Mouse (Mus musculus): ENCODE results near the gene Skap1.

Gene Skap1

DNA sequence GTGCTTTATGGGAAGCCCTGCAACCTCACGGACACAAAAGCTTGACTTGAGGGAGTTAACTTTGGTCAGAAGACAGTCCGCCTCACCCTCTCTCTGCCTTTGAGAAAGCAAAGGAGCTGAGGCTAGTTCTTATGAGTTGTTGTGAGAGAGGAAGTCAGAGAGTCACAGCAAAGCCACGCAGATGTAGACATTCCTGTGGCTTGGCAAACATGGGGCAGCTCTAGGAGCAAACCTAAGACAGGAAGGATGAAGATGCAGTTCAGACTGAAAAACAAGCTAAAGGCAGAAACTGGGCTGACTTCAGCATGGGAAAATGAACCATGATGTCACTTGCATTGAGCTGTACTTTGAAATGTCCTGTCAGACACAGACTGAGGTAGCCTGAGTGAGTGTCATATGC is 283.2 kb downstream of the Skap1 start:
- no peak for TF ChIP-seq GATA4 (IDR thresholded peaks at IDR 0.05; ENCODE audit: insufficient replicate concordance, low read length)

DNA sequence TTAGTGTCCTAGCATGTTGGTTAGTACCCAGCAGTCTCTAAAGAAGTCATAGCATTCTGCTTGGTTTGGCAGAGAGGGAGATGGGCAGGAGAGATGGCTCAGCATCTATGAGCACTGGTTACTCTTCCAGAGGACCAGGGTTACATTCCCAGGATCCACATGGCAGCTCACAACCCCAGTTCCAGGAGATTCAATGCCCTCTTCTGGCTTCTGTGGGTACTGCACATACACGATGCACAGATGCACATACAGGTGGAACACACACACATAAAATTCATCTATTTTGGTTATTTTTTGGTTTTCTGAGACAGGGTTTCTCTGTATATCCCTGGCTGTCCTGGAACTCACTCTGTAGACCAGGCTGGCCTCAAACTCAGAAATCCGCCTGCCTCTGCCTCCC is 290.9 kb downstream of the Skap1 start:
- no peak for TF ChIP-seq GATA4 (IDR thresholded peaks at IDR 0.05; ENCODE audit: insufficient replicate concordance, low read length)

- no peak for TF ChIP-seq GATA4 (IDR thresholded peaks at IDR 0.05; ENCODE audit: insufficient replicate concordance, low read length)
Observed at GRCm38 (mm10) chr11:96757421-96757820, 293.0 kb downstream of the Skap1 start.

DNA sequence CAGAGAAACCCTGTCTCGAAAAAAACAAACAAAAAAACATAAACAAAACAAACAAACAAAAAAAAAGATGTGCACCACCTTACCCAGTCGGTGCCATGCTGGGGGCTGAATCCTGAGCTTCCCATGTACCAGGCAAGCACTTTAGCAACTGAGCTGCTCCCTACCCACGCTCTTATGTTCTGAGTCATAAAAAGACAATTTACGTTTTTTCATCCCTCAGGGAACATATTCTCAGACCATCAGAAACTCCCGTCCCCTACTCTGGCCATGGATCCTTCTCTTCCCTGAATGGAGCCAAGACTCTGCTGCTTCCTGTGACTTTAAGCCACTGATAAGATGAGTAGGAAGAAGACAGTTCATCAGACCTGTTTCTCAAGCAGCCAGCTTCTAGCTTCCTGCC is 294.0 kb downstream of the Skap1 start:
- TF ChIP-seq GATA4 (IDR thresholded peaks at IDR 0.05; ENCODE audit: insufficient replicate concordance, low read length): no peak

GRCm38 (mm10) chr11:96760042-96760441 is 295.6 kb downstream of the Skap1 start:
- TF ChIP-seq GATA4 (IDR thresholded peaks at IDR 0.05; ENCODE audit: insufficient replicate concordance, low read length): no peak

GRCm38 (mm10) chr11:96761984-96762383 is 297.6 kb downstream of the Skap1 start:
- TF ChIP-seq GATA4 (IDR thresholded peaks at IDR 0.05; ENCODE audit: insufficient replicate concordance, low read length): no peak

GRCm38 (mm10) chr11:96762742-96763470 is 298.5 kb downstream of the Skap1 start:
- TF ChIP-seq GATA4 (IDR thresholded peaks at IDR 0.05; ENCODE audit: insufficient replicate concordance, low read length): no peak

DNA sequence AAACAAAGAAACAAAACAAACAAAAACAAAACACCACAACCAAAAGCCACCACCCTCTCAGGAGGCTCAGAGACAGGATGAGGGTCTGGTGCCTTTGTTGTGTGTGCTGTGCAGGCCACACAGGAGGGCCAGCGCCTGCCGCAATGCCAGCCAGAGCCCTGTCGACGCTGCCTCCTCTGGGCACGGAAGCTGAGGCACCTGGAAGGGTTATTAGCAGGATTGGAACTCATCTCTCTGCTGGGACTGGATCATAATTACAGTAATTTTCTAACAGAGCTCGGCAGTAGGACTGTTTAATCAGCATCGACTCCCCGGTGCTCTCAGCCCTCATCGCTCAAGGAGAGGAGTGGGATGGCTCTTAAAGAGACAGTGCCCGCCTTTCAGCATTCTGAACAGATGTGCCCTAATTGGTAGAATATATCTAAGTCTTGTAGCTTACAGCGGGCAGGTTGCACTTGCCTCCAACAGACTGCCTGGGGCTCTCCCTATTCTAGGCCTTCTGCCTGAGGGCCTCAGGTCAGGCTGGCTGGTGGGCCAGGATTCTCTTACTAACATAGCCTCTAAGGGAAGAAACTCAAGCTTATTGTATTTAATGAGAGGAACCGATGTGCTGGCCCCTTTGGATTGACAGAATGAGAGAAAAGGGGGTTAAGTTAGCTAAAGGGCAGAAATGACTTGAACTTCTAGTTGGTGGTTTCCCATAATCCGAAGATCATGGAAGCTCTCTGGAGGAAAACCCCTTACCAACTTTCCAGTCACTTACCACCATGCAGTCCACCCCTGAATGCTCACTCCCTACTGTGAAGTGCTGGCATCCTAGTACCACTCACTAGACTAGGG is 300.3 kb downstream of the Skap1 start:
- no peak for TF ChIP-seq GATA4 (IDR thresholded peaks at IDR 0.05; ENCODE audit: insufficient replicate concordance, low read length)

- TF ChIP-seq GATA4 (IDR thresholded peaks at IDR 0.05; ENCODE audit: insufficient replicate concordance, low read length): no peak
Observed at GRCm38 (mm10) chr11:96765645-96766044, 301.3 kb downstream of the Skap1 start.

- TF ChIP-seq GATA4 (IDR thresholded peaks at IDR 0.05; ENCODE audit: insufficient replicate concordance, low read length): no peak
Observed at GRCm38 (mm10) chr11:96766555-96766954, 302.2 kb downstream of the Skap1 start.

DNA sequence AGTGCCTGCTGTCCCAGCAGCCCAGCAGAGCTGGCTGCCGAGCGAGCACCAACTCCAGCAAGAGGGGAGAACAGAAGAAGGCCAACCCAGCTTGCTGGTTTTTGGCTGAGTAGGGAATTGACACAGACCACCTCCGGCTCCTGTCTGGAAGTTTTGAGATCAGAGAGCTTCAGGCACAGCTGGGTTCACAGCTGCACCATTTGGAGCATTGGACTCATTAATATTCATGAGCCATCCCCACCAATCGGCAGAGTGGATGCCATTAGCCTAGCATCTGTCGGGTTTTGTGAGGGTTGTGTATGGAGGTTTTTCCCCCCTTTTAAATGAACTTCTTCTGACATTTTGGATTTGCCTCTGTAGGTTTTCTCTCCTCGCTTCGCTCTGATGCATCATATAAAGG is 302.7 kb downstream of the Skap1 start:
- no peak for TF ChIP-seq GATA4 (IDR thresholded peaks at IDR 0.05; ENCODE audit: insufficient replicate concordance, low read length)

DNA sequence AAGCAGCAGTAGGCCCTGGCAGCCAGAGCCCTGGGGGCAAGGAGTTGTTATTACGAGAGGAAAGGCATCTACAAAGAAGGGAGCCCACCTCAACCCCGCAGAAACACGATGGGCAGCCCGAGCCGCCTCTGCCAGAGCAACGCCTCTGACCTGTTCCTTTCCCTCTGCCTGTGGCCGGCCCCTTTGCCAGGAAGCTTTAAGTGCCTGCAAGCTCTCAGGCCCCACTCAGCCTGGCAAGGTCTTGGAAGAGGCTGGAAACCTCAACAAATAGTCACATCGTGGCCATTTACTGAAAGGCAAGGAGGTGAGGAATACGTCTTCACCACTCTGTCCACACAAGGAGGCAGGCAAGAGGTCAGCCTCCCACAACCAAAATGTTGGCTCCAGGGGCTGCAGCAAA is 303.8 kb downstream of the Skap1 start:
- TF ChIP-seq GATA4 (IDR thresholded peaks at IDR 0.05; ENCODE audit: insufficient replicate concordance, low read length): no peak

DNA sequence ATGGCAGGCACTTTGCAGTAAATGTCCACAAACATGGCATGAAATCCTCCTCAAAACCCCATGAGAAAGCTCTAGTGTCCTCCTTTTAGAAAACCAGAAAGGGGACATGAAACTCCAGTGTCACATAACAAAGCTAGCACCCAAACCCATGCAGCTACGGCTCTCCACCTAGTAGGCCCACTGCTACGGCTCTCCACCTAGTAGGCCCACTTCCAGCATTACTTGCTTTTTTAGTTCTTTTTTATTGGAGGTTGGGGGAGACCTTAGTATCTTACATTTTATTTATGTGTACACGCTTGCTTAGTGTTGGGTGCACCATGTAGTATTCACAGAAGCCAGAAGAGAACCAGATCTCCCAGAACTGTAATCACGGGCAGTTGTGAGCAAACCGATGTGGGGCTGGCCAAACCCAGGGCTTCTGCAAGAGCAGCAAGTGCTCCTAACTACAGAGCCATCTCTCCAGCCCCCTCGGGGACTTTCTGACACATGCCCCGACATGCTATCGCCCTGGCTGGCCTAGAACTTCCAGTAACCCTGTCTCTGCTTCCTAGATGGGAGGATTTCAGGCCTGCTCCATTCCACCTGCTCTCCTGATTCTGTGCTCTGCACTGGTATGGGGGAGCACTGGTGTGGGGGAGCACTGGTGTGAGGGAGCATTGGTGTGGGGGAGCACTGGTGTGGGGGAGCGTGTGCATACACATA is 307.0 kb downstream of the Skap1 start:
- TF ChIP-seq GATA4 (IDR thresholded peaks at IDR 0.05; ENCODE audit: insufficient replicate concordance, low read length): no peak

DNA sequence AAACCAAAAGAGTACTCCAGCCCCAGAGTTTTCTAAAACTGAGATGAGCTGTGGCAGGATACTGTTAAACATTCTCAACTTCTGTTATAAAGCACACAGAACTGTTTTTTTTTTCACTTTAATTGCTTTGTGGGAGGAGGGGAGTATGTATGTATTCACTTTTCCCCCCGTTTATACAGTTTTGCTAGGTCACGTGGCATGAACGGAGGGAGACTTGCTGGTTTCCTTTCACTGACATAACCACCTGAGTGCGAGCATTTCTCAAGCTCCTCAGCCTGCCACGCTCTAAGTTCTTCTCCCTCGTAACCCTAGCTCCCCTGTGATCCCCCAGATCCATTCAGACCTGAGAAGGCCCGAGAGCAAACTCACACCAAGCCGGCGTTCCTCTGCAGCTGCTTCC is 308.0 kb downstream of the Skap1 start:
- no peak for TF ChIP-seq GATA4 (IDR thresholded peaks at IDR 0.05; ENCODE audit: insufficient replicate concordance, low read length)

GRCm38 (mm10) chr11:96774536-96774935 is 310.1 kb downstream of the Skap1 start:
- TF ChIP-seq GATA4 (IDR thresholded peaks at IDR 0.05; ENCODE audit: insufficient replicate concordance, low read length): no peak

GRCm38 (mm10) chr11:96775063-96775462 is 310.7 kb downstream of the Skap1 start:
- no peak for TF ChIP-seq GATA4 (IDR thresholded peaks at IDR 0.05; ENCODE audit: insufficient replicate concordance, low read length)

Measured in liver, adult (tissue).